Mouse (Mus musculus) liver, adult 2 months (tissue): ENCODE measurements around the gene Spred2. TPM values are rescaled to one million over a fixed set of nuclear protein-coding genes. Genes with fewer than 3 reads are reported as not detected.

Experiments
- DNase-seq: peaks from one replicate; pipeline ENCODE4 v3.0.0-alpha.2; 2011; ENCODE audit warnings: low read depth, low spot score; ENCODE audit errors: extremely low read depth
- H3K27ac ChIP-seq: fragments of 200-500 bp; replicated peaks from 2 replicates; pipeline ENCODE4 v1.5.1; 2012; ENCODE audit warnings: low read depth, mild to moderate bottlenecking, control low read depth, inconsistent platforms, low read length; ENCODE audit not compliant: insufficient read depth
- H3K27me3 ChIP-seq: fragments of 200-500 bp; 2 replicates; pipeline ENCODE4 v1.6.1; 2012; ENCODE audit warnings: mild to moderate bottlenecking, moderate library complexity, low read length, inconsistent platforms; ENCODE audit not compliant: control insufficient read depth, insufficient read depth
- H3K36me3 ChIP-seq: fragments of 200-500 bp; 2 replicates; pipeline ENCODE4 v1.6.1; 2012; ENCODE audit warnings: low read length, inconsistent platforms; ENCODE audit not compliant: control insufficient read depth, insufficient read depth
- H3K4me1 ChIP-seq: fragments of 200-500 bp; 2 replicates; pipeline ENCODE4 v1.6.1; 2011; ENCODE audit warnings: low read length; ENCODE audit not compliant: control insufficient read depth, insufficient read depth
- H3K4me3 ChIP-seq: fragments of 200-500 bp; 2 replicates; pipeline ENCODE4 v1.5.1; 2011; ENCODE audit warnings: low read depth, mild to moderate bottlenecking, control low read depth, low read length, moderate library complexity; ENCODE audit not compliant: insufficient read depth
- H3K79me2 ChIP-seq: fragments of 200-500 bp; 2 replicates; pipeline ENCODE4 v1.6.1; 2012; ENCODE audit warnings: inconsistent platforms, mild to moderate bottlenecking, low read length, moderate library complexity; ENCODE audit not compliant: control insufficient read depth, insufficient read depth
- H3K9ac ChIP-seq: fragments of 200-500 bp; 2 replicates; pipeline ENCODE4 v1.6.1; 2012; ENCODE audit warnings: low read depth, mild to moderate bottlenecking, control low read depth, inconsistent platforms, low read length
- CTCF ChIP-seq: fragments of 200-500 bp; IDR thresholded peaks from 2 replicates; pipeline ENCODE4 v1.5.1; 2011; ENCODE audit warnings: low read depth, low read length, control low read depth
- POLR2A ChIP-seq: fragments of 200-500 bp; IDR thresholded peaks from 2 replicates; pipeline ENCODE4 v1.6.1; 2011; ENCODE audit warnings: low read length, control low read depth; ENCODE audit not compliant: insufficient read depth; ENCODE audit errors: extremely low read depth
- WGBS: fragments of 180-500 bp; shearing (Covaris S2); methylation state at CpG from one replicate; pipeline ENCODE4 v1.1.7; 2018; 5-methylcytosine and 5-hydroxymethylcytosine counted together
- polyA plus RNA-seq: library from polyadenylated mRNA; depleted of rRNA; stranded (reverse); fragments of >200 nt; gene quantifications from 2 replicates; pipeline ENCODE4 v1.2.3, GENCODE M21; 2012
- total RNA-seq: library from RNA; depleted of rRNA; stranded (reverse); fragments of >200 nt; gene quantifications from 2 replicates; pipeline ENCODE4 v1.2.3, GENCODE M21; 2014

Gene Spred2
- total and polyA plus RNA-seq, 2 experiments: 3.1 to 5.2 TPM

- DNase-seq: no peak
- H3K27ac ChIP-seq: no peak overlapping the region
- no peak overlapping the region for H3K9ac ChIP-seq
- no peaks in the 10 kb centered on the region for H3K27me3 ChIP-seq
- WGBS: 93% methylated on average over 8 of the region's 8 CpGs
- H3K79me2 ChIP-seq: peaks cover 42% of the 10 kb centered on the region; the same call in 1 of the 2 replicates
- H3K4me1 ChIP-seq: peaks cover 5% of the 10 kb centered on the region
- H3K4me3 ChIP-seq: no peak overlapping the region
- TF ChIP-seq POLR2A: no peak
- no peak for TF ChIP-seq CTCF
- no peaks in the 10 kb centered on the region for H3K36me3 ChIP-seq
Measured at GRCm38 (mm10) chr11:19950169-19950568, 26.0 kb downstream of the Spred2 start.

- TF ChIP-seq CTCF (no peak), POLR2A (no peak)
- Histone ChIP-seq H3K27me3 (no peaks in the 10 kb centered on the region), H3K36me3 (no peaks in the 10 kb centered on the region), H3K79me2 (peaks cover 30% of the 10 kb centered on the region; the same call in 1 of the 2 replicates), H3K4me1 (0 out of 2 replicates have a peak, but pooled peaks cover 2% of the 10 kb centered on the region), H3K4me3 (no peak overlapping the region), H3K27ac (no peak overlapping the region), H3K9ac (no peak overlapping the region)
- WGBS: 79% methylated on average over 8 of the region's 8 CpGs
- no peak for DNase-seq
Measured at GRCm38 (mm10) chr11:19952963-19953362, 28.8 kb downstream of the Spred2 start.

GRCm38 (mm10) chr11:19953919-19954318 is 29.7 kb downstream of the Spred2 start:
- Histone ChIP-seq H3K9ac (no peak overlapping the region), H3K79me2 (peaks cover 25% of the 10 kb centered on the region; the same call in 1 of the 2 replicates), H3K36me3 (no peaks in the 10 kb centered on the region), H3K4me3 (no peak overlapping the region), H3K27ac (no peak overlapping the region), H3K27me3 (no peaks in the 10 kb centered on the region), H3K4me1 (0 out of 2 replicates have a peak, but pooled peaks cover 2% of the 10 kb centered on the region)
- 71% methylated on average over 7 of the region's 7 CpGs for WGBS
- TF ChIP-seq POLR2A (no peak), CTCF (0 out of 2 replicates have a peak, but pooled peaks have one; percentile 10)
- peak; percentile 64 for DNase-seq

- Histone ChIP-seq H3K27ac (no peak overlapping the region), H3K36me3 (no peaks in the 10 kb centered on the region), H3K4me1 (0 out of 2 replicates have a peak, but pooled peaks cover 2% of the 10 kb centered on the region), H3K79me2 (peaks cover 19% of the 10 kb centered on the region; the same call in 1 of the 2 replicates), H3K4me3 (no peak overlapping the region), H3K9ac (no peak overlapping the region), H3K27me3 (no peaks in the 10 kb centered on the region)
- 83% methylated on average over 9 of the region's 9 CpGs for WGBS
- DNase-seq: no peak
- no peak for TF ChIP-seq POLR2A
- no peak for TF ChIP-seq CTCF
Measured at GRCm38 (mm10) chr11:19955069-19955468, 30.9 kb downstream of the Spred2 start.

- Histone ChIP-seq H3K27ac (no peak overlapping the region), H3K4me1 (0 out of 2 replicates have a peak, but pooled peaks cover 2% of the 10 kb centered on the region), H3K27me3 (no peaks in the 10 kb centered on the region), H3K36me3 (no peaks in the 10 kb centered on the region), H3K9ac (no peak overlapping the region), H3K4me3 (no peak overlapping the region), H3K79me2 (peaks cover 15% of the 10 kb centered on the region; the same call in 1 of the 2 replicates)
- no peak for TF ChIP-seq CTCF
- no peak for TF ChIP-seq POLR2A
- no peak for DNase-seq
- 93% methylated on average over 6 of the region's 6 CpGs for WGBS
Measured at GRCm38 (mm10) chr11:19955701-19956100, 31.5 kb downstream of the Spred2 start.

- Histone ChIP-seq H3K79me2 (peaks cover 9% of the 10 kb centered on the region; the same call in 1 of the 2 replicates), H3K36me3 (no peaks in the 10 kb centered on the region), H3K9ac (no peak overlapping the region), H3K27me3 (no peaks in the 10 kb centered on the region), H3K4me1 (peaks cover 23% of the 10 kb centered on the region), H3K4me3 (no peak overlapping the region), H3K27ac (no peak overlapping the region)
- DNase-seq: no peak
- TF ChIP-seq POLR2A (no peak), CTCF (no peak)
- WGBS: 97% methylated on average over 3 of the region's 3 CpGs
Measured at GRCm38 (mm10) chr11:19959006-19959405, 34.8 kb downstream of the Spred2 start.
